Mouse (Mus musculus): ENCODE measurements around the gene Arhgef2. TPM values are rescaled to one million over a fixed set of nuclear protein-coding genes. Genes with fewer than 3 reads are reported as not detected.
"Not testable (repeated sequence)": the region's sequence is repeated elsewhere in the genome, so short reads cannot be mapped to it uniquely, and the experiment has no call there.

Arhgef2 gene
- total RNA-seq, 2 experiments from 2014 or later = 219 to 239 TPM

DNA sequence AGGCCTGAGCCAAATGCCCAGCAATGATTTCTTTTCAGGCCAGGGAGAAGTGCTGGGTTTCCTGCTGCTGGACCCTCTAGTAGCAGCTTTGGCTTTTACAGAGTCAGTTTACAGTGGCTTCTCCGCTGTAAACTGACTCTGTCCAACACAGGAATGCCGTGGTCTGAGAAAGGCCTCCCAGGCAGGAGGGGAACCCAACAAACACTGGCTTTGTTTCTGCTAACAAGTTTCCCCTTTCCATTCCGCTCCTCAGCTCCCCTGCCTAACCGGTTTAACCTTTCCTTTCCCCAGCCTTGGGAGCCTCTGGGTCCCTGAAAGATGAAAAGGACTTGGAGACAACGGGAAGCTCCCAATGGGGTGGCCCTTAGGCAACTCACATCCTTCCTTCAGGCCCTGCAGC, 15.5 kb upstream of the Arhgef2 start:
- DNase-seq (ENCODE audit: low spot score in 2 of 2) = no peak

DNA sequence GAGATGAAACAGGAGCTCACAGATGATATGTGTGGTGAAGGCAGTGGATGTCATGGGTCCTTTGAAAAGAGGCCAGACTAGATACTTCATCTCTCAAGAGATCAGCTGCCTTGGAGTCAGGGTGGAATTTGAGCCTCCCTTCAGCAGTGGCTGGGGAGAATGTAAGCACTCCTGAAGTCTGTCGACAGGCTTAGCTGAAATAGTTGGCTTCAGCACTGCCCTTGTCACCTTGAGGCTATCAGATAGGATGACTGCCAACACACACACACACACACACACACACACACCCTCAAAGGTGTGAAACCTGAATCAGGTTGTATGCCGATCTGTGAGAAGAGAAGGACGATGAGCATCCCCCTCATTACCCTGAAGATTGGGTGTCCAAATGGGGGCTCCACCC, 14.7 kb upstream of the Arhgef2 start:
- DNase-seq (ENCODE audit: low spot score in 2 of 2) = no peak

DNA sequence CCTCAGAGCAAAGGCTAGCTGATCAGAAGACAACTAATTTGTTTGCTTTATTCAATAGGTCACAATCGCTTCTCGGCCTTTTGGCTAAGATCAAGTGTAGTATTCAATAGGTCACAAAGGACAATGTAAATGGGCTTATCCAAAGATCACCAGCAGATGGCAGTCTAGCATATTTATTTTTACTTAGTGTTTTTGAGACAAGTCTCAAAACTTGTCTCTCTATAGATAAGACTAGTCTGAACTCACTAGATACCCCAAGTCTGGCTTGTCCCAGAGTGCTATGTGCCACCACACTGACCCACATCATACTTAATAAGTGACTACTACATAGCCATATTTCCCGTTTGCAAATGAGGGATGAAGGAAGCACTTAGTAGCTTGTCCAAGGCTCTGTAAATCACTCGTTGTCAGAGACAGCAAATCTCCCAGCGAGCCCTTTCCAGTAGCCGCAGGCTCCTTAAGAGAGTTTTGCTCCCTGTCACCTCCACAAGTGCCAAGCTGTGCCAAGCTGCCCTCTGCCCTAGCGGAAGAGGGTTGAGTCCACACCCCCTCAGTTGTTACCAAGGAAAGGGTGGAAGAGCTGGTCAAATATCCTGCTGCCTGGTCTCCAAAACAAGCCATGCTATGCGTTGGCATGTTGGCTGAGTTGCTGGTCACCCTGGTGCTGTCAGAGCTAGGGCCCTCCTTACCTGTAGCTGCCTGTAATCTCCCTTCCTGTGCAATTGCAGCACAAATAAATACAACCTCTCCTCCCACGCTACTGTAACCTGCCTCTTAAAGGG, 13.6 kb upstream of the Arhgef2 start:
- peak in 1 of 2 experiments; percentile 40 for DNase-seq (ENCODE audit: low spot score in 2 of 2)

DNA sequence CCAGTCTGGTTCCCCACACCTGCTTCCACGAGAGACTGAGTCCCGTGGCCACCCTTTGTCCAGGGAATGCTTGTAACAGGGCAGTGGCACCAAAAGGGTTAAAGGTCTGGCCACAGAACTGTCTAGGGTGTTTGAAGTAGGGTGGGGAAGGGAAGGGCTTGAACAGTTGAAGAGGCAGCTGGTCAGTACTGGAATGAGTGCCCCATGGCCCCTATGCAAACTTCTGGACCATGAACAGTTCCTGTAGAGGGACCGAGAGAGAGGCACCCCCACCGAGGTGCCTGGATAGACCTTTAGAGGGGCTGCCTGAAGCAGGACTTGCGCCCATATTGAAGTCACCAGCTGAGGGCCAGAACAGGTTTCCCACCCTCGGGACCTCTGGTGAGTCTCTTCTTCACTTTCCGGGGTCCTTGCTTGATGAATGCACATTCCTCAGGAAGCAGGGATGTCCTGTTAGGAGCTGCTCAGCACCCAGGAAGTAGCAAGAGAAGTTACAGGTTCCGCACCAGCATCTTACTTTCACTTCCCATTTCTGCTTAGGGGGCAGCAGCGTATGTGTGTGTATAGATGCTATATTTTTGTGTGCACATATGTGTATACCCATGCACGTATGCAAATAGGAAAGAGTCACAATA, 12.7 kb upstream of the Arhgef2 start:
- no peak for DNase-seq (ENCODE audit: low spot score in 2 of 2)

DNA sequence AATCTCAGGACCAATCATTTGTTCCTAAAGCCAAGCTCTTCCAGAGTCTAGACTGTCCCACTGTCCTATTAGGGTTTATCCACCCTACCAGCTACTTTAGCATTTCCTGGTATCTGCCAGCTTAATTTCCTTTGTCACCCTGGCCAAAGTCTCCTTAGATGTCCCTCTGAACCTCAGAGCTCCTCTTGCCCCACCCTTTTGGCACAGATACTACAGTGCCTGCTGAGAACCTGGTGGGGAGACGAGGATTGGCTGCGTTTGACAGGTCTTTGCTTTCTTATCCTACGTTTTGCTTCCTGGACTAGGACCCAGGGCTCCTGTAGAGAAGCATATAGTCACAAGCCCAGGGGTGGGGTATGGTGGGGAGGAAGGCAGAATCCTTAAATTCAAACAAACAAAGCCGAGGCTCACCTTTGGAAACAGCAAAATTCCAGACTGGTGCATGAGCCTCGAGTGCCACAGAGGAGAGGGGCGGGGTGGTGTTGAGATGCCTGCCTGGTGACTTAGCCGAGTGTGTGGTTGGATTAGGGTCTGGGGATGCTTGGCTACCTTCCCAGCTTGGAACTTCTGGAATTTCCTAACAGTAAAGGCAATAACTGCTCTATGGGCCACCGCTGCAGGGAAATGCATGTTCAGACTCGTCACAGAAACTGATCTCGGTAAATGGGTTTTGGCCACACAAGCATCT, 11.7 kb upstream of the Arhgef2 start:
- no peak for DNase-seq (ENCODE audit: low spot score in 2 of 2)

DNA sequence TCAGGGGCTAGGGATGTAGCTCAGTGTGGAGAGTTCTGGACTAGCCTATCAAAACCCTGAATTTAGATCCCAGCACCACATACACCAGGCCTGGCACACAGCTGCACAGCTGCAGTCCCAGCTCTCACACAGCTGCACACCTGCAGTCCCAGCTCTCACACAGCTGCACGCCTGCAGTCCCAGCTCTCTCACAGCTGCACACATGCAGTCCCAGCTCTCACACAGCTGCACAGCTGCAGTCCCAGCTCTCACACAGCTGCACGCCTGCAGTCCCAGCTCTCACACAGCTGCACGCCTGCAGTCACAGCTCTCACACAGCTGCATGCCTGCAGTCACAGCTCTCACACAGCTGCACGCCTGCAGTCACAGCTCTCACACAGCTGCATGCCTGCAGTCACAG, 9.2 kb upstream of the Arhgef2 start:
- not testable (repeated sequence) for DNase-seq (ENCODE audit: low spot score in 2 of 2)

DNA sequence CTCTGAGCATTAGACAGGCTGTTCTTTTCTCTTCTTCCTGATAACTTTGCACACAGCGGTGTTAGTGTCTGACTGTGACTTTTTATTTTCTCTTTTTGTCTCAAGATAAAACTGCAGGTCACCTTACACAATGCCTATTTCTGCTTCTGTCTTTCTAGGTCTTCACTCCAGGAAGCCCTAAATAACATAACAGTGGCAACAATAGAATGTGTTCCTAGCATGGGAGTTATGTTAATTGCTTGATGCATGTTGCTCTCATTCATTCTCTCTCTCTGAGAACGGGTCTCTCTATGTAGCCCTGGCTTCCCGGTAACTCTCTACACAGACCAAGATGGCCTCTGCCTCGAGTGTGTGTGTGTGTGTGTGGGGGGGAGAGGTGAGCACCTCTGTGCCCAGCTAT, 3.3 kb upstream of the Arhgef2 start:
- DNase-seq (ENCODE audit: low spot score in 2 of 2) = no peak

DNA sequence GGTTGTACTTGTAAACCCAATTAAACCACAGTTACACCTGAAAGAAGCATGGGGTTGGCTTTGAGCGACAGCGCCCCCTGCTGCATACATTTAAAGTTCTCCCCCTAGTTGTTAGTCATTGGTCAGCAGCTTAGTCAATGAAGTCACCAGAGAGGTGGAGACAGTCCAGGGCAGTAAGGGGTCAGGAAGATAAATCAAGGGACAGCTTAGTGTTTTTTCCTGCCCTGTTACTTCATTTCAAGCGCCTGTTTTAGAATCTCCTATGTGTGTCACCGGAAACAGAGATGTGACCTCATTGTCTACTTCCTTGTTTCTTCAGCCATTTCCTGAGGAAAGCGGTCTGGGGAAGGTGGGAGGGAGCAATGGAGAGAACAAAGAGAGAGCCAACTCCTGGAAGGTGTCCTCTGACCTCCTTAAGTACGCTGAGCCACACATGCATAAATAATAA, 2.0 kb upstream of the Arhgef2 start:
- DNase-seq (ENCODE audit: low spot score in 2 of 2) = peak; percentile 30 to 60

DNA sequence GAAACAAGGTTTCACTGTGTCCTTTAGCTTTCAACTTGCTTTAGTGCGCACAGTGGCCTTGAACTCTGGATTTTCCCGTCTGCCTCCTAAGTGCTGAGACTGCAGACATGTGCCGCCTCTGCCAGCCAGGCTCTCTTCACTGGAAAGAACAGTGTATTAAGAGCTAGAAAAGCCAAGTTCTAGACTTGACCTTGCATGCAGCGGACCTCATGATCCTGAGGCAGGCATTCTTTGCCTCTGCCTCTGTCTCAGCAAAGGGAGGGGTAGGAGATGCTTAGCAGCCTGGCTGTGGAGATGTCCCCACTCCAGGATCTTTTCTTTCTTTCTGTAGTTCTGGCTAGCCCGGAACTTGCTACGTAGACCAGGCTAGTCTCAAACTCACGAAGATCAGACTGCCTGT, 903 bp upstream of the Arhgef2 start:
- no peak for DNase-seq (ENCODE audit: low spot score in 2 of 2)

DNA sequence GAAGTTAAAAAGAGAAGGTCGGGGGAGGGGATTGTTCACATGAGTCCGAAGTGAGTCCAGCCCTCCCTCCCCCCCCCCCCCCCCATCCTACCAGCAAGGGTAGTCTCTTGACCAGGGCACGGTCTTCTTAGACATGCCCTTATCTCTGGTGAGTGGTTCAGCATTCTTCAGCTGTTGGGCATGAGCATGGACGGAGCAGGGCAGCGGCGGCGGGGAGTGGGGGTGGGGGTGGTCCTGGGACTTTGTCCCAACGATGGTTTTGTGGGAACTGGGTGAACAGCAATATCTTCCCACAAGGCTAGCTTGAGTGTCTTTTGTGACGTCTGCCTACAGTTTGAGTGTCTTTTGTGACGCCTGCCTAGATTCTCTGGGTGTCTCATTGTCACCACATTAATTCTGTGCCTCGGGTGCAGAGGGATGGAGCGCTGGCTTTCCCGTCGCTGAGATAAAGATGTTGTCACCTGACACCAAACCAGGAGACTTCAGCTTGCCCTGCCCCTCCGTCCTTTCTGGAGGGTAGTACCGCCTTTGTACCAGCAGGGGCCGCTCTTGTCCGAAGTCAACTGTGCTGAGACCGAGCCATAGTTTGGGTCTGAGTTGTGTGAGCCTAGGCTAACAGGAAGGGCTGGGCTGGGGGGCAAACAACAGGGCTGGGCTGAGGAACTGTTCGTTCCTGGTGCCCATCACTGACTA, 1.4 kb downstream of the Arhgef2 start:
- DNase-seq (ENCODE audit: low spot score in 2 of 2) = peak; percentile 91 to 92

DNA sequence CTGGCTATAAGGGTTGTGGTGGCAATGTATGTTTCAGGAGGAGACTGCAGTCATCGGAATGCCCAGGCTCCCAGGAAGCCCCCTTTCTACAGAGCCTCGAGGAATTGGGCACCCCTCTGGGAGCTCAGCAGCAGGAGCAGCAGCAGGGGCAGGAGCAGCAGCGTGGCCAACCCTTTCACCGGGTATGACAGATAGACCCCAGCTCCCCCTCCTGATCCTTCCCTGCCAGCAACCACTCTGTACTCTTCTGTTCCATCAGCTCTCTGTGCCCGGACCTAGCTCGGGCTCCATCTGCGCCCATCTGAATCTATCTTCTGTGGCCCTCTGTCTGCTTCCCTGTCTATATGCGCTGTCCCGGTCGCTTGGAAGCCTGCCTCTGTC, 2.0 kb downstream of the Arhgef2 start:
- DNase-seq (ENCODE audit: low spot score in 2 of 2) = no peak

DNA sequence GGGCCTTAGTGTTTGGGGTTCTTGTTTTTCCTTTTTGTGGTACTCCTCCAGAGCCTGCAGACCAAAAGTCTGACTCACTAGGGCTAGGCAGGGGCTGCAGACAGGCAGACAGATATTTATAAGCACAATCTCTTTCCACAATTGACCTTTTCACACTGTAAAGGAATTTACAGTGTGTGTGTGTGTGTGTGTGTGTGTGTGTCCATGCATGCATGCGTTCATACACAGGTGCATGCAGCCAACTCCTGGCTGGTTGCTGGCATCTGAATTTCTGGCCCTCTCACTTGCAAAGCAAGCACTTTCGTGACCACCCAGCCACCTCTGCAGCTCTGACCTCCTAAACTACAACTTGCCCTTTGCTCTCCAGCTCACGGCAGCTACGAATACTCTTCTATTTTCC, 3.3 kb downstream of the Arhgef2 start:
- DNase-seq (ENCODE audit: low spot score in 2 of 2) = no peak

DNA sequence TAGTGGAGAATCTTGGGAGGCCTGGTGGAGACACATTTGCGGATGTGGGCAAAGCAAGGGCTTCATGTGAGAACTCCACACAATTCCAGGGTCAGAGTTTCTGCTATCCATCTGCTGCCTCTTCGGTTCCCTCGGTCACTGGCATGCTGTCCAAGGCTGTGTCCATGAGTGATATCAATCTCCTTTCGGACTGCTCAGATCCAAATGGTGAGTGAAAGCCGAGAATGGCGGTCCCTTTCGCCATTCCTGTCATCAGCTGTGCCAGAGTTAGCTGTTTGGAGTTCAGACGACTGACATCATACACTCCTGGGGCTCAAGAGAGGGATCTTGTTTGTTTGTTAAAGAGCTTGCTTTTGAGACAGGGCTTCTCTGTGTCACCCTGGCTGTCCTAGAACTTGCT, 8.7 kb downstream of the Arhgef2 start:
- DNase-seq (ENCODE audit: low spot score in 2 of 2) = no peak

DNA sequence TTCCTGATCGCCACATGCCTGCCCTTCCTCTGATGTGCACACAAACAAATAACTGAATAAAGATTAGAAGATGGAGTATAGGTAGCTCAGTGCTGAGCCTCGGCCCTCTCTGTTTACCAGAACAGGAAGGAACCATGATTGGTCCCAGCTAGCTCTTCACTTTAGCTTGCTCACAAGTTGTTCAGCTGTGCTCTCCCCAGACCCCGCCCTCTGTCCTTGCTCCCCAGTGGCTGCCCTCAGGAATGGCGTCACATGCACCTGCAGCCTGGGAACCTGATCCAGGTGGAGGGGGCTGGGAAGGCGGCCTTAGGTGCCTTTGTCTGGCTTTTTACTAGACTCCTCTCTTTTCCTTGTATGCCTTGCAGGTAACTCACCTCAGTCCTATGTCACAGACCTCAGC, 9.4 kb downstream of the Arhgef2 start:
- no peak for DNase-seq (ENCODE audit: low spot score in 2 of 2)

DNA sequence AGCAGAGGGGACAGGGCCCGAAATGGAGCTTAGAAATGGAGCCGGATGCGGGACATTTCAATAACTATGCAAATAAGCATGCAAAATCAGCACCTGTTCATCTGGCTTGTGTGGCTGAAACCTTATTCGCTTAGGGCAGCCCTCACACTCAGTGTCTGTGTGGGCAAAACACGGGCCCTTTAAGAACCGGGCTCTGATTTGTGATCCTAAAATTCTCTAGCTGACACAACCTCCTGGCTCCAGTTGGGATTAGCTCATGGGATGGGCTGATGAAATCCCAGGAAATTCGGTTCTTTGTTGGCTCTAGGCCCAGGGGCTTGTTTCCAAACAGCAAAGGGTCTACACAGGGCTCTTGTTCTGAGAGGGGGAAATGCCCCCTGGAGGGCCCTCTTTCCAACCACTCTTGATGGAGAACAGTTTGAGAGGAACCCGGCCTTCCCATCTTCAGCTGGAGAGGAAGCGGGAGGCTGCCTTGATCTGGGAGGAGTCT, 10.2 kb downstream of the Arhgef2 start:
- DNase-seq (ENCODE audit: low spot score in 2 of 2) = no peak

DNA sequence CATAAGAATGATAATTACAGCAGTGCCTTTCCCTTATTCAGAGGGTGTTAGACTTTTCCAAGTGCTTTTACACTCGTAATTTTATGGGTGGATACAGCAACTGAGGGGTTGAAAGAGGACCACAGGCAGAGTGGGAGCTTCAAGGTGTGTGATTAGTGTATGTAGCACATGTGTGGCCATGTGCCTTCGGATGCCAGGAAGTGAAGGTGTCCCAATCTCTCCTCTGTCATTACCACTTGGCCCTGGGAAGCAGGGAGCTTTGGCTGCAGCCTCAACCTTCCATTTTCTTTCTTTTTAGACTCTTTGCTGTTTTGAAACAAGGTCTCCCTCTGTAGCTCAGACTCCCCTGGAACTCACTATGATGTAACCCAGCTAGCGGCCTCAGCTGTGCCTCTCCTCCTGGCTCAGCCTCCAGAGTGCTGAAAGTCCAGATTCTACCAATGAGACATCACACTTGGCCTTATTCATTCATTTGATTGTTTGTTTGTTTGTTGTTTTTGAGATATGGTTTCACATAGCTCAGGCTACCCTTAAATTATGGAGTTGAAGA, 11.3 kb downstream of the Arhgef2 start:
- no peak for DNase-seq (ENCODE audit: low spot score in 2 of 2)

DNA sequence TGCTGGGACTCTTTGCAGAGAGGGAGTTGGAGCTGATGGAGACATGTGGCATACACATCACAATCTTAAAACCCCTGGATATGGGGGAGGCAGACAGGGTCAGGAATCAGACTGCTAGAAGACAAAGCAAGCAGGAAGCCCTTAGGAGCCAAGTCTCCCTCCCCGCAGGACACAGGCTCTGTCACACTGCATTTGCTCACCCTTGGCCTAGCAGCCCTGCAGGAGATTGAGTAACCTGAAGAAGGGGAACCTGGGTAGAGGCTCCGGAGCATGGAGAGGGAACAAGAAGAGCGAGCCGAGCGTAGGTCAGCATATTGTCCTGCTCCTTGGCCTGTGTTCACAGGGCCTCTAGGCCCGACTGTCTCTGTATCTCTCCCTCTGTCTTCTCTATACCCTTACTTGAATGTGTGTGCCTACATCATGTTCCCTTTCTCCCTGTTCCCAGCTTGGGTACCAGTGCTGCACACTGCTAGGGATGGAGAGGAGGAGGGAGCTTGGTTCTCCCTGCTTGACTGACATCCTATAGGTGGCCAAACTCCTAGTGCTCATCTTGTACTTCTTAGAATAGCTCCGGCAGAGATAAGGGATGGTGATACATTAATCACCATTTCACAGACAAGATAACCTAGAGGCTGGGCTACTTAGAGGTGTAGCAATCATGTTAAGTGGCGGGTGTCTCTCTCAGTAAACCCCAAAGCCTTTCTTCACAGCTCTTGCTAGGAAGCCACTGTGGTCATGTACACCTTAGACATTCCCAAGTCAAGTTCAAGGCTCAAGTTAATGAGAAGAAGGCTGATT, 12.5 kb downstream of the Arhgef2 start:
- DNase-seq (ENCODE audit: low spot score in 2 of 2) = no peak

DNA sequence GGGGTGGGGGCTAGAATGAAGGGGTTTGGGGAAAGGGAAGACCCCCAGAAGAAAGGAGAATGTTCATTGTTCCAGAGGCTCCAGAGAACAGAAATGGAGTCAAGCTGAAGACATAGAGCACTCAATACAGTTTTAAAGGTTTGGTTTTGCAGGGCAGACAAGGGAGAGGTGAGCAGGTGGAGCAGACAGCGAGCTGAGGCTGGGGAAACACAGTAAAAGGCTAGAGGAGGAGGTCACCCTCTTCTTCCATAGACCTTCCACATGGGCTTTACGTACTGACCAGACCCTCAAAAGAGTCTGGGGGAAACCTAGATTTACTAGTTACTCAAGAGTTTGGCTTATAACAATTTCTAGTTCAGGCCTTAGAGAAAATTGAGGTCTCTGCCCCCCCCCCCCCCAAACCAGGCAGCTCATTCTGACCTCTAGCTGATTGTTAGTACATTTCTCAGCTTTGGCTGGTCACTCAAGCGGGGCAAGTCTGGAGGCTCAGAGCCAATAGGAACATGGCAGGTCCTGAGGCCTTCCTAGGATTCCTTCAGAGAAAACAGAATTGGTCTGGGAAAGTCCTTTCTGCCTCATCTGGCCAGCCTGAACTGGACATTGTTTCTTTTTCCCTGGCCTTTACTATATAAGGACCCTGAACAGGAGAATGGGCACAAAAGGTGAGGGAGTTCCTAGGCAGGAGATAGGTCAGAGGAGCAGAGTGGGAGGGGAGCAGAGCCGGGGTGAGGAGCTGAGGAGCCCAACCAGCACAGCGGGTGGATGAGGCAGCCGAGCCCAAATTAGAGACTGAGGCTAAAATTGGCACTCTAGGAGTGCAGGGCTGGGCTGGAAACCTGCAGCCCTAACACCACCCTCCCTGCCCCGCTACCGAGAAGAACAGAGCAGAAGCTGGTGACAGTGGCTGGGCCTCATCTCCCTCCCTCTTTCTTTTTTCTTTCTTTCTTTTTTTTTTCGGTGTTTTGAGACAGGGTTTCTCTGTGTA, 13.6 kb downstream of the Arhgef2 start:
- DNase-seq (ENCODE audit: low spot score in 2 of 2) = no peak
